In the genomic region with DNA sequence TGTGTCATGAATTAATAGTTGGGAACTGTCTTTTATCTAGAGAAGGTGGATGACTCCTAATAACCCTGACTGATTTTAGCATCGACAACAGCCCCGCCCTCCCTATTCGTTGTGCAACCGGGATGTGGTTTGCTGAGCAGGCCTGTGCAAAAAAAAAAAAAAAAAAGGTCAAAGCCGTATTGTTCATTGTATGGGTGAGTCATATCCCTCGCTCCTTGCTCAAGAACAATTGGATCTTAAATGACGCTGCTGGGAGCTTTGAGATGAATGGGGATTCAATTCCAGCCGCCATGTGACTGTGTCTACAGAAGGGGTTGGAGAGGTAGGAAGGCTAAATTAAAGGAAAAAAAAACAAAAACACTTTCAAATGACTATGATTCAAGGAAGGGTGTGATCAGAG, we compare ENCODE assay signal across 10 mouse cellular contexts.
A peak's percentile ranks its signal among the peaks of the same experiment; 100 is the strongest.
DNase-seq lines count a peak whose midpoint lies in the region; ATAC-seq and TF ChIP-seq lines count a peak whose summit lies in the region.
"Had no signal": no experiment of that assay in that cellular context is flagged by ENCODE, and none has a peak within 500 bp of the region (broad histone marks: within the 10 kb centered on the region; RNA-seq: fewer than 3 reads in every experiment).

No protein-coding gene starts in this region.

- ATAC-seq in G1E (ENCODE audit: extremely low read depth, insufficient number of reproducible peaks, low FRiP score, poor library complexity, severe bottlenecking): peak; percentile 76
- ATAC-seq in common myeloid progenitor, adult 5-6 weeks (replicated peaks; ENCODE audit: low read depth, poor library complexity, severe bottlenecking): peak; percentile 95
- ATAC-seq in midbrain, postnatal 0 days (ENCODE audit: low FRiP score): no peak

- H3K4me2 ChIP-seq in midbrain, postnatal 0 days (ENCODE audit: low read depth, low read length, poor library complexity, severe bottlenecking): no peak overlapping the region
- H3K4me2 ChIP-seq: embryonic facial prominence, embryonic 12.5 days; lung, embryonic 15.5 days had no signal

- no peaks in the 10 kb centered on the region for H3K27me3 ChIP-seq in G1E (ENCODE audit: insufficient read depth, low read length)
- H3K27me3 ChIP-seq in midbrain, postnatal 0 days (ENCODE audit: insufficient read depth, low read length): no peaks in the 10 kb centered on the region
- H3K27me3 ChIP-seq: embryonic facial prominence, embryonic 12.5 days; lung, embryonic 15.5 days had no signal

- peaks cover 36% of the 10 kb centered on the region for H3K4me1 ChIP-seq in G1E (ENCODE audit: insufficient read depth, low read depth, low read length)
- H3K4me1 ChIP-seq in midbrain, postnatal 0 days (ENCODE audit: insufficient read depth, low read length): no peaks in the 10 kb centered on the region
- H3K4me1 ChIP-seq: embryonic facial prominence, embryonic 12.5 days had no signal

- TF ChIP-seq CTCF in G1E (IDR thresholded peaks at IDR 0.05; ENCODE audit: low read depth, low read length): no peak
- TF ChIP-seq CTCF in midbrain, postnatal 0 days (IDR thresholded peaks at IDR 0.05): no peak

- H3K4me3 ChIP-seq in G1E (ENCODE audit: low read depth, low read length): no peak overlapping the region
- no peak overlapping the region for H3K4me3 ChIP-seq in midbrain, postnatal 0 days (ENCODE audit: low read depth, low read length)
- H3K4me3 ChIP-seq: embryonic facial prominence, embryonic 12.5 days; lung, embryonic 15.5 days had no signal

- DNase-seq in layer of hippocampus, adult 9-11 months: peak; percentile 23
- no peak for DNase-seq in layer of hippocampus, postnatal 14 days (ENCODE audit: low spot score in 2 of 2)
- no peak for DNase-seq in G1E (ENCODE audit: low spot score)
- peak; percentile 50 to 64 for DNase-seq in monocyte, adult 2 months (ENCODE audit: low read depth in 1 of 2, low spot score in 2 of 2)
- no peak for DNase-seq in cerebellum, adult 9-11 months
- no peak for DNase-seq in frontal cortex, postnatal 10 days (ENCODE audit: low spot score in 2 of 2)
- no peak for DNase-seq in midbrain, postnatal 0 days (ENCODE audit: low spot score)

- no peaks in the 10 kb centered on the region for H3K9me3 ChIP-seq in G1E (replicated peaks)
- no peaks in the 10 kb centered on the region for H3K9me3 ChIP-seq in midbrain, postnatal 0 days (ENCODE audit: low read length)
- H3K9me3 ChIP-seq: embryonic facial prominence, embryonic 12.5 days; lung, embryonic 15.5 days had no signal

- no peaks in the 10 kb centered on the region for H3K36me3 ChIP-seq in G1E (replicated peaks)
- no peaks in the 10 kb centered on the region for H3K36me3 ChIP-seq in midbrain, postnatal 0 days (ENCODE audit: insufficient read depth, low read length)
- H3K36me3 ChIP-seq: embryonic facial prominence, embryonic 12.5 days; lung, embryonic 15.5 days had no signal

- no peak overlapping the region for H3K9ac ChIP-seq in midbrain, postnatal 0 days (replicated peaks; ENCODE audit: low read length, poor library complexity, severe bottlenecking)
- H3K9ac ChIP-seq: embryonic facial prominence, embryonic 12.5 days; lung, embryonic 15.5 days had no signal

- 30% methylated on average over 8 of the region's 8 CpGs for WGBS in midbrain, postnatal 0 days

- H3K27ac ChIP-seq in midbrain, postnatal 0 days (ENCODE audit: low read depth, low read length): no peak overlapping the region
- H3K27ac ChIP-seq: embryonic facial prominence, embryonic 12.5 days; lung, embryonic 15.5 days had no signal

Comparison
In these comparisons a context has a peak if more than half of its experiments do, and no peak if none do; other contexts are left out.
1. DNase-seq: peak in layer of hippocampus, adult 9-11 months (single experiment) and monocyte, adult 2 months (2 of 2); none in layer of hippocampus, postnatal 14 days (0 of 2), G1E (single experiment), cerebellum, adult 9-11 months (single experiment), frontal cortex, postnatal 10 days (0 of 2) and midbrain, postnatal 0 days (single experiment).